Mouse (Mus musculus) inflammation-experienced regulatory T-cells, adult 16 weeks (primary cell): ENCODE data around the gene Mgea5. TPM values are rescaled to one million over a fixed set of nuclear protein-coding genes. Genes with fewer than 3 reads are reported as not detected.

Source experiments
- polyA plus RNA-seq: library from polyadenylated mRNA; unstranded; fragments of 100-300 nt; shearing (Covaris generic); gene quantifications from one replicate; pipeline ENCODE4 v1.2.1, GENCODE M21; 2017

Gene Mgea5
- 147 TPM for polyA plus RNA-seq

DNA sequence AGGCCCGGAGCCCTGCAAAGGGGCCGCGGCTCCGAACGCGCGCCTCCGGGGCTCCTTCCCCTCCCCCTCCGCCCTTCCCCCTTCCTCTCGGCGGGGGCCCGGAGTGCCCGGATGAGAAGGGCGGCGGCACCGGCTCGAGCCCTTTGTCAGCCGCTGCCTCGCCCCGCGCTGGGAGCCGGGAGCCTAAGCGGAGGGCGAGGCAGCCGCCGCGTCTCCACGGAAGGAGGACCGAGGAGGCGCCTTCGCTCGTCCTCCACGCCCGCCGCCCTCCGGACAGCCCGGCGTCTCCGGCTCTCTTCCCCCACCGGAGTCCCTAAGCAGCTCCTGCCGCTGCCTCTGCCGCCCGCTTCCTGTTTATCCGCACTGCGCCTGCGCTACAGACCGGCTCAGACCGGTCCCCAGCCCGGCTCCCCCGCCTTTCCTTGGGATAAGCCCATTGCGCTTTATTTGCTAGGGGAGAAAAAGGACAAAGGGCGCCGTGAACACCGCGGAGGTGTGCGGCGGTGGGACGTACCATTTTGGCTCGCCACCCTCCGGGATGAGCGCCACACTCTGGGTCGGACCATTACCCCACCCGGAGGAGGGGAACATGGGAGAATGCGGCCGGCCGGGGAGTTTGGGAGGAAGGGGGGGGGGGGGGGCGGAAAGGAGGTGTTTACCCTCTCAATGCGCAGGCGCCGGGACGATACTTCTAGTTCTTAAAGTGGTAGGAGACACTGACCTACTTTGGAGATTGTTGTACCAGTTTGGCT, at the start of gene Mgea5:
Mgea5 (minus strand) TSS at position 657 of the 752 bp plus-strand sequence.

DNA sequence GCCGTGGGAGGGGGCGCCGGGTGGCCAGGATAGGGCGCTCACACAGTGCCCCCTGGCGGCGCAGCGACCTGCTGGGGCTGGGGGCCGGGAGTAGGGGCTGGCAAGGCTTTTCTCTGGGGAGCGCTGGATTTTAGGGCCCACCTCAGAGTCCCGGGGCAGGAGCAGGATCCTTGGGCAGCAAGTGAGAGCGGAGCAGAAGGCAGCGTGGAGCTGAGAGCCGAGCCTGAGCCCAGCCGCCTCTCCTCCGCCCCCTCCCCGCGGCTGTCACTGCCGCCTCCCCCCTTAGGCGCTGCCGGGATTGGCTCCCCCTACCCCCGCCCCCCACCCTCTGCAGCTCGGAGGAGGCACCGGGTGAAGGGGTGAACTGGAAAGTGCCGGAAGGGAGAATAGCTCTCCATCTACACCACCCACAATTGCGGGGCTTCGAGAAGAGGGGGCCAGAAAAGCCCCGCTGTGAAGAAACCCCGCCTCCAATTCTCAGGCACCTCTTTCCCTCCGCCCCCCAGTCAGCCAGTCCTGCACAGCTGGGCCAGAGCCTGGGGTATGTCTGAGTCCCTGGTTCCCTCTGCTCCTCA, 32.3 kb upstream of the Mgea5 start, which contains the start of gene Kcnip2:
Kcnip2 (minus strand) TSS at position 231 of the 575 bp plus-strand sequence.

DNA sequence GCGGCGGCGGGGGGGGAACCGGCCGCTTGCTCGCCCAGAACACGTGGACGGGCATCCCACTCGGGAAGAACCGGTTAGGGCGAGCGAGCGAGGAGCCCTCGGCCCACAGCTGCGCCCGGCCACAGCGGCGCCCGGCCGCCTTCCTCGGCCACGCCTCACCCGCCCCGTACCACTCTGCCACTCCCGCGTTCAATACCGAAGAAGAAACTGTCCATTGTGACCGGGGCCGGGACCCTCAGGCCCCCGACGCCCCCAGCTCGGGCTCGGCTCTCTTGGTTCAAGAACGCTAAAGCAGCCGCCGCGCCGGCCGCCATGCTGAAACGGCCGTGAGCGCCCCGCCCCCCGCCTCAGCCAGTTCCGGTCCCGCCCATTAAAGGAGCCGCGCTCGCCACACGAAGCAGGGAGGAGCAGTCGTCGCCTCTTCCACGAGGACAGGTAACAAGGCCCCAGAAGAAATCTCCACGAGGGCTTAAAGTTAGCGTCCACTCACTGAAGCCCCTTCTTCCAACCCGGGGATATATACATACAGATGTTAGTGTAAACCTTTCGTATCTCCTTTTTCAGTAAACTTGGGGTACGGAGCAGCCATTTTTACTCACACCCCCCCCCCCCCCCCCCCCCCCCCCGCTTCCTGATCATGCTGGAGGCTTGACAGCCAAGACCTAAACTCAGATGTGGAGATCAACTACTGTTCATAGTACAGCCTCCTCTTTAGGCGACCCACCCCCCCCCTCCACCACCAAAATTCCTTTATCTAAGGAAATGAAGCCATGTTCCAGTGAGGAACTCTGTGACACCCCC, 34.2 kb downstream of the Mgea5 start, which contains the start of gene Npm3:
Npm3 (minus strand) TSS at position 349 of the 801 bp plus-strand sequence.

DNA sequence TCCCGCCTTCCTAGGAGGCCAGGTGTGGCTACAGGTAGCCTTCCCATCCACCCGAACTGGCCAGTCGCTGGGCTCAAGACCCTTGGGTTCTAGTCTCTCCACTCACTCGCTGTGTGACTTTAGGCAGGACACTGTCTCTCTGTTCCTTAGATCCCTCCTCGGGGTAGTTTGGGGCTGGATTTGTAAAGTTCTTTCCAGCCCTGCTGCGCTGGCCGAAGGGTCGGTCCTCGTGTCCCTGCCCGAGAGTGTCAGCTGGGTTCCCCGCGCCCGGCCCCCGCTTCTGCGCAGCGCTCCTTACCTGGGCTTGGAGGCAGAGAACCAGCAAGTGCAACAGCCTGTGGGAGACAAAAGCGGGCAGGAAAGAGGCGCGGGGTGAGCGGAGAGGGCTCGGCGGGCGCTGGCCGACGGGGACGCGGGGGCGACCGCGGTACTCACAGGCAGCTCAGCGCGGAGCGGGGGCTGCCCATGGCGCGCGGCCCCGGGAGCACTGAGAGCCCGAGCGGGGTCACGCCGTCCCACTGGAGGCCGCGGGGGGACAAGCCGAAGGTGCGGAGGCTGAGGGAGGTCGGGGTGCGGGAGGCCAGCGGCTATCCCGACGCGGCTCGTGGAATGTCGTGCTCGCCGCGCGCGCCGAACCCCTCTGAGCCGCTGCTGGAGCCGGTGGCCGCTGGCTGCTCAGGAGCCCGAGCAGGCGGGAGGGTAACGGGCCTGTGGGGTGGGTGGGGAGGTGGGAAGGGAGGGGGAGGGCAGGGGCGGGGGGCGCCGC, 41.2 kb downstream of the Mgea5 start, which contains the start of gene Fgf8:
Fgf8 (minus strand) TSS at position 698 of the 766 bp plus-strand sequence.

Other genes with a start within 250 kb of the Mgea5 start
- 19.1 TPM for gene Poll, start 223.3 kb downstream of the Mgea5 start, polyA plus RNA-seq
- 48.0 TPM for gene Gm17018, start 223.2 kb downstream of the Mgea5 start, polyA plus RNA-seq
- 8.9 TPM for gene Fbxw4, start 123.5 kb downstream of the Mgea5 start, polyA plus RNA-seq
- gene Fgf8, start 40.9 kb downstream of the Mgea5 start, polyA plus RNA-seq: not detected
- gene Npm3, start 34.2 kb downstream of the Mgea5 start, polyA plus RNA-seq: 28.0 TPM
- gene Kcnip2, start 32.2 kb upstream of the Mgea5 start, polyA plus RNA-seq: 14.8 TPM
- 16.1 TPM for gene Armh3, start 214.7 kb upstream of the Mgea5 start, polyA plus RNA-seq
- 20.6 TPM for gene Hps6, start 219.7 kb upstream of the Mgea5 start, polyA plus RNA-seq